Mouse (Mus musculus) cerebellum, adult 9-11 months (tissue): ENCODE measurements around the gene Cep19.

Source experiments
- DNase-seq: peaks from one replicate; pipeline ENCODE4 v3.0.0; 2022

Cep19 gene

DNA sequence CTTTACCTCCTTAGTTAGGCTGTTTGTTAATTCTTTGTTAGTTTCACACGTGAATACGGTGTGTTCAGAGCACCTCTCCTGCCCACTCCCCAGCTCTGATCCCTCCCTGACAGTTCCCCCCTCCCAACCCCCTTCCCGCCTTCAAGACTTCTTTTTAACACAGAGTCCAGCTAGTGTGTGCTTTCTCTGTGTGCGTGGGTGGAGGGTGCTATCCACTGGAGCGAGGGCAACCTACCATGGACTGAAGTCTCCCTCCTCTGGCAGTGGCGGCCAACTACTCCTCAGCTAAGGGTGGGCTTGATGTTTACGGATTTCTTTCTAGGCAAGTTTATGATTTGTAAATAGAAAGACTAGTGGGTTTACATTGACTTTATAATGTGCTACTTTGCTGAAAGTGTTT, 8.6 kb downstream of the Cep19 start:
- DNase-seq = no peak

DNA sequence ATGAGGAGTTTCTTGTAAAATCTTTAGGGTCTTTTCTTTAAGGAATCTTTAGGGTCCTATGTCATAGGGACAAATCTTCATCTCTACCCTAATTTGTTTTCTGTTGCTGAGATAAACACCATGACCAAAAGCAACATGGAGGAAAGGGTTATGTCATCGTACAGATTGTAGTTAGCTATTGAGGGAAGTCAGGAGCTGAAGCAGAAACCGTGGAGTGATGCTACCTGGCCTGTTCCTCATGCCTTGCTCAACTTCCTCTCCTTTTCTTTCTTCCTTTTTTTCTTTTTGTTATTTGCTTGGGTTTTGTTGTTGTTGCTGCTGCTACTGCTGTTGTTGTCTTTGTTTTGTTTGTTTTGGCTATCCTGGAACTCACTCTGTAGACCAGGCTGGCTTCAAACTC, 9.0 kb downstream of the Cep19 start:
- no peak for DNase-seq

DNA sequence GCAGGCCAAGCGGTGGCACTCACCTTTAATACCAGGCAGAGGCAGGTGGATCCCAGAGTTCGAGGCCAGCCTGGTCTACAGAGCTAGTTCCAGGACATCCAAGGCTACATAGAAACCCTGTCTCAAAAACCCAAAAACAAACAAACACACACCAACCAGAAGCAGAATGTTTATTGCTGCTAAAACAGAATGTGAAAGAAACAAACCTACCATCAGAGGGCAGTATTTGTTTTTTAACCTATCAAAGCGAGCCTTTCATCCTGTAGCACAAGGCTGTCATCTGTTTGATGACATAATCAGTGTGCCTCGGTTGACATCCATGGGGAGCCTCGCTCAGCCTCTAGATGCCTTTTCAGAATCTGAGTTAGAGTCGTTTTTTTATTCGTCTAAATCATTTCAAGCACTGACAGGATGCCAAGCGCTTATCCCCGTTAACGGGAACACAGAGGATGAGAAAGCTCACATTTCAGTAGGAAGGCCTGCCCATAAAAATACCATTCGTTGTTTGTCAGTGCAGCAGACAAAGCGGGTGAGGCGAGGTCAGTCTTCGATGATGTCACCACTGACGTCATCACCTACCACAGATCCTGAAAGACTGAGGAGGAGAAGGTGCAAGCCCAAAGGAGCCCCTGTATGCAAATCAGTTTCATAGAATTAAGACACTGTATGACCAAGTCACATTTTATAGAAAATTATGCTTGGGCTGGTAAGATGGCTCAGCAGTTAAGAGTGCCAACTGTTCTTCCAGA, 11.5 kb downstream of the Cep19 start:
- DNase-seq = no peak

DNA sequence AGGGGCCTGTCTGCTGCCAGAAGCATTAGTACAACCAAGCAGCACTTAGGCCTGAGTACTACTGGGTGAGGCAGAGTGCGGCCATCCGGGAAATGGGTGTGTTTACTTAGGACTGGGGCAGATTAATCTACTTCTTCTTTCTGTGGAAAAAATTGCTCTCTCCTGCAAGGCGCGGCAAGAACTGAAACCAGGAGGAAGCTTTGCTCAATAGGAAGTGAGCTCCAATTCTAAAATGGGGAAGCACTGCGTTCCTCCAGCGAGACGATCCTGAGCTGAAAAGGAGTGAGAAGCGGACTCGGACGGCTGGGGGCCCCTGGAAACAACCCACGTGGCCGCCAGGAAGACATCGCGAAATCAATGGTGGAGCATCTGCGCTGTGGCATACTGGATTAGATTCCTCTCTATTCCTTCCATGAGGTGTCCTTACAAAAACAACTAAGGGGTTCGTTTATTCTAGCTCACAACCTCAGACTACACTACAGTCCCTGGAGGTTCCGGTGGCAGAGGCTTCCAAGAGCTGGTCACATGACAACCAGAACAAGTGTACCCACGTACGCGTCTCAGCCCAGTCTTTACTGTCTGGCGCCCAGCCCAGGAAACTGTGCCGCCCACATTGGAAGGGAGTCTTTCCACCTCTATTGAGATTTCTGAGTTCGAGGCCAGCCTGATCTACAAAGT, 14.1 kb downstream of the Cep19 start:
- no peak for DNase-seq

DNA sequence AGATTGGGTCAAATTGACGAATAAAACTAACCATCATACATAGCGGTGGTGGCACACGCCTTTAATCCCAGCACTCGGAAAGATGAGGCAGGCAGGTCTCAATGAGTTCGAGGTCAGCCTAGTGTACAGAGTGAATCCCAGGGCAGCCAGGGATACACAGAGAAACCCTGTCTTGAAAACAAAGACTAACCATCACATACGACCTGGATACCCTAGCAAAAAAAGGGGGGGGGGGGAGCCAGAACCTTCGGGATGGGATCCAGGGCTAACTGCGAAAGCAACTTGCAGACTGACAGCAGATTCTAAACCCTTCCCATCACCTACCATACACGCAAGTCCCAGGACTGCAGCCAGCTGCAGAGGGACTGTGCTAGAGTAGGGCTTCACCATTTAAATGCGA, 14.8 kb downstream of the Cep19 start:
- no peak for DNase-seq

DNA sequence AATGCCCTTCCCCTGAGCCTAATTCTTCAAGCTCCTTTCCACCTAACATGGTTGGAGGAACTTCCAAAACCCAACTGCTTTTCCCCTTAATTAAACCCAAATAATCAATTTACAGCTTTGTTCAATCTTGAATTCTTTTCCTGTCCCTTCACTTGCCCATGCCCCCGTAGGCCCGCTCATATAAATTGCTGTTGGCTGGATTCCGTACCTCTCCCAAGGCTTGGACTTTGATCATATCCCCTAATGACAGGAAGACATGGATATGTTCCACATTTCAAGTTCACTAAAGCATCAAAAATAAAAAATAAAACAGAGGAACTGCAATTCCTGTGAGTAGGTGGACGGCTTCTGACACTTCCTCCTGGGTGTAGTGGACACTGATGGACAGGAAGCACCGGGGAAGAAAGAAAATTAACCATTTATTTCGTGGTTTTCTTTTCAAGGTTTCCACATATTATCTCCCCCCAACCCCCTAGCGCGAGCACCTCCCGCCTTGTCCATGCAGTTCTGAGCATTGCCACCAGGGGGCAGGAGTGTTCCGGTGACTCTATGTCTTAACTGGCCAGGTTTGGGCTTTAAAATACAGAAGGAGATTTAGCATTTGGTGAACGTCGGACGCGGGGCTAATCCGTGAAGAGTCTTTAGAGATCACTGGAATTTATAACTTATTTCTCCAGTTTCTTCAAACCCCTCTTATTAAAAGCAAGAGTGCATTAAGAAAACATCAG, 15.5 kb downstream of the Cep19 start:
- DNase-seq = peak; percentile 71

DNA sequence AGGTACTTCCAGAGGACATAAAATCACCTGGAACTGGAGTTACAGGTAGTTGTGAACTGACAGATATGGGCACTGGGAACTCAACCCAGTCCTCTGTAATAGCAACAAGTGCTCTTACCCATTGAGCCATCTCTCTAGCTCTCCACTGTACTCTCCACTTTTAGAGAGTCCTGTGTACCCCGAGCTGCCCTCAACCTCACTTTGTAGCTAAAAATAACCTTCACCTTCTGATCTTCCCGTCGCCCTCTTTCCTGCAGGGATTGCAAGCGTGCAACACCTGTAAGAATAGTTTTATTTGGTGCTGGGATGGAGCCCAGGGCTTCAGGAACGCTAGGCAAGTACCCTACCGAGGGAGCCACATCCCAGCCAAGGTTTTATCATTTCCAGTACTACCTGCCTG, 16.2 kb downstream of the Cep19 start:
- DNase-seq = no peak

DNA sequence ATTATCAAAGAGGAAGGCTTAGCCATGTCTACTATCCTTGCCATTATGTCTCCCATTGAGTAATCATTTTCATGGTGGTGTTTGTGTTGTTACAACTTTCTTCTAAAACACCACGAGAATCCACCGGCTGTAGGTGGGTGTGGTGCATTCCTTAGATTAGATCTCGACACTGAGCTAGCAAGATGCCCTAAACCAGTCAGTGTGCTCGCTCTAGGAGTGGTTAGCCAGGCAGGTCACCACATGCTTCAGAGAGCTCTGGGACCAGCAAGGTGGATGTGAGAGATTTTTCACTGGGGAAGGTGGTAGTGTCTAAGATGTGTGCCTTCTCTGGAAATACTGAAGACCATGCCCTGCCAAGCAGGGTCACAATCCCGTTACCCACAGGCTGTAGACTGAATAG, 16.6 kb downstream of the Cep19 start:
- no peak for DNase-seq

DNA sequence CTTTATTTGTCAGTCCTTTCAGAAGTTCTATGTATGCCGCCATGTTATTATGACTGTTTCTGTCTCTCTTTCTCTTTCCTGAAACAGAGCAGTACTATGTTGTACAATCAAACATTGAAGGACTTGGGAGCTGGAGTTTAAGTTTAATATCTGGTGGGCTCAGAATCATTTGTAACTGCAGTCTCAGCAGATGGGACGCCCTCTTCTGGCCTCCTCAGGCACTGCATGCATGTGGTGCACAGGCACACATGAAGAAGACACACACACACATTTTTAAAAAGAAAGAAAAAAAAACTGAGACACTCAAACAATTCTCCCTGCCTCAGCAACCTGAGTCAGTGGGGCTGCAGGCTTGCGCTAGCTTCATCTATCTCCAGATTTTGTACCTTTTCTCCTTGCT, 20.9 kb downstream of the Cep19 start:
- no peak for DNase-seq

DNA sequence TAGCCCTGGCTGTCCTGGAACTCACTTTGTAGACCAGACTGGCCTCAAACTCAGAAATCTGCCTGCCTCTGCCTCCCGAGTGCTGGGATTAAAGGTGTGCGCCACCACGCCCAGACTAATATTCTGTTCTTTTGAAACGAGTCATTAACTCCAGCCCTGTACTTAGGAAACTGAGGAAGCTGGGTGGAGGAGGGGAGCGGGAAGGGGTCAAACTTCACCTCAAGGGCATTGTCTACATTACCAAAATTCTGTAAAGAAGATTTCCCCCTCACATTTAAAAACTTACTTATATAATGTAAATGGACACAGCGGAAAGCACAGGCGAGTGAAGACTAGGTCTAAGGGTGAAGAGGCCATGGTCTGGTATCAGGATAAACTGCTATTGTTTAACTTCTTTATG, 24.4 kb downstream of the Cep19 start:
- DNase-seq = no peak

DNA sequence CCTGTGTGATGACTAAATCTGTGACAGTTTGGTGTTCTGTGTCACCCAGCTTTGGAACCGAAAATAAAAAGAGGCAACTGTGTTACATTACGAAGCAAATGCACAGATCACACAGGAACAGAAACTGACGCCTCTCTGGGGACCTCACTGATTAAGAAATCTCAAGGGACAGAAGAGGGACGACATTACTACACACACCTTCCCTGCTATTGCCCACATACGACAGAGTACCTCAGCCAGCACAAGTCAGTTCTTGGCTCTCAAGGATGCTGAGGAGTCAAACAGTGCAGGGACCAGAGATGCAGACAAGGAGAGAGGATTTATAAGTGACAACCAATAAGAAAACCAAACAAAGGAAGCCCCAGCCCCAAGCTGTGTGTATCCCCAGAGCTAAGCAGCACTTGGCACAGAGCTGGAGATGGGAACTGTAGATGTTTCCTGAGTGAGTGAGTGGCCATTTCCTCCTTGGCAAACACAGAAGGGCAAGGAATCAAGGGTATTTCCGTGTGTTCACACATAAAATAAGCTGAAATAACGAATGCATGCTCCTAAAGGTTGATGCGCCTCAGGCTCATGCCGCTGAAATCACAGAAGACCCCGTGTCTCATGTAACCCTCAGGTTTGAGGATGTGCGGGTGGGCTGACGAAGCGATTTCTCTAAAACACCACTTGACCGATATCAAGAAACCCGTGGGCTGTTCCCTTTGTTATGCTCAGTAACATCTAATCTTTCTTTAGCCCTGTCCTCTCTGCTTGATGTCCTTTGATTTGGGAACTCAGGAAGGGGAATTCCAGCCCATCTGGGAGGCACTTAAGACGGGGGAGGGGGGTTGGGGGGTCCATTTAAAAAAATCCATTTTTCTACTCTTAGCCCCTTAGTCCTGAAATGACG, 25.1 kb downstream of the Cep19 start:
- no peak for DNase-seq

DNA sequence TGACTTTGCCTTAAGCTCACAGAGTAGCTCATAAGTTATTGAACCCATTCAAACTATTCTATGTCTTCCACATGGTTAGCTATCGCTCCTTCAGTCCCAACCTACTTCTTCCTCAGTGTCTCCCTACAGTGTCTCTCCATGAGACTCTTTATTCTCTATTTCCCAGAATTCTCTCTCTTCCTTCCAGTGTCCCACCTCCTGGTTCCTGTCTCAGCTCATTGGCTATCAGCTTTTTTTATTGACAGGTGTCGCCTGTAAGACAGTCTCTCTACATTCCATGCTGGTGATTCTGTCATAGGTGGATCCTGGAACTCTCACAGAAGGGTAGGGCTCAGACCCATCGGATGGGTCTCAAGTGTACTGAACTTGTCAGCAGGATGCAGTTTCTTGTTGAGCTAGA, 25.8 kb downstream of the Cep19 start:
- DNase-seq = no peak

DNA sequence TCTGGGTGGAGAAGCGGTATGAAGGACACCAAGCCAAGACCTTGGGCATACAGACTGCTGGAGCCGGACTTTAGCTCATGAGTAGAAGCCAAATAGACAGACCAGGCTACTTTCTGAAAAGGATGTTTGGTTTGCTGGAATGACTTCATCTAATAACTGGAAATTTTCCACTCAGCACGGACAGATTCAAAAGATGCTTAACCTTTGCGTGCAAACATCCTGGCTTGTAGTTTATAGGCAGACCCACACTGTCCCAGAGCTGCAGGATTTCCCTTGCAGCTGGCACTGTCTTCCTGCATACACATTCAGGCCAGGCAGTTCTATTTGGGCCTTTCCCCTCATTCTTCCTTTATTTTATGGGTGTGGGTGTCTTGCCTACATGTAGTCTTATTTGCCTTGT, 27.4 kb downstream of the Cep19 start:
- no peak for DNase-seq

DNA sequence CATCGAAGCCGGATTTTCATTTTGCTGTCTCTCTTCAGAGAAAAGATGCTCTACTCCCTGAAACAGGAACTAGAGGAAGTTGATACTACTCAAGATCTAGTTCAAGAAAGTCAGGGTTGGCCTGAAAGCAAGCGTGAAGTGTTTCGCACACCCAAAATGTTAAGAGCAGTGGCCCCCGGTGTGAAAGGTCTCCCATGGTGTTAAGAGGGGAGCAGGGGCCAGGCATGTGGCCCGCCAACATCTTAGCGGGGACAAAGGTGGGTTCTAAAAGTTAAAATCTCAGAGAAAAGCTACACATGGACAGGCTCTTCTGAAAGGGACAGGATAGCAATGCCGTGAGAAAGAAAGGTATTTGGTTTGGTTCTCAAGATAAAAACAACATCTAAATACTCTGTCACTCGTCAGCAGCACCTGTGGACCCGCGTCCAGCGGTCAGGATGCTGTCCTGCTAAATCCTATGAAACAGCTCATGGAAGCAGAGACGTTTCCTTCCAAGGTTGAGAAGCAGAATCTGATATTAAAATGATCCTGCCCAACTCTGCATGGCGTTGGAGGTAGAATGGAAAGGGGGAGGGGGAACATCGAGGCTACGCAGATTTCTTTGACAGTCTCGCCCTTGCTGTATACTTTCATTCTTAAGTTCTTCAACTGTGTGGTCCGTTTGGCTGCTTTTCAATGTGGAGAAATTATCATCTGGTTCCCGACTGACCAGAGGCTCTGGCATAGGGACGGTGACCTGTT, 30.0 kb downstream of the Cep19 start:
- no peak for DNase-seq

DNA sequence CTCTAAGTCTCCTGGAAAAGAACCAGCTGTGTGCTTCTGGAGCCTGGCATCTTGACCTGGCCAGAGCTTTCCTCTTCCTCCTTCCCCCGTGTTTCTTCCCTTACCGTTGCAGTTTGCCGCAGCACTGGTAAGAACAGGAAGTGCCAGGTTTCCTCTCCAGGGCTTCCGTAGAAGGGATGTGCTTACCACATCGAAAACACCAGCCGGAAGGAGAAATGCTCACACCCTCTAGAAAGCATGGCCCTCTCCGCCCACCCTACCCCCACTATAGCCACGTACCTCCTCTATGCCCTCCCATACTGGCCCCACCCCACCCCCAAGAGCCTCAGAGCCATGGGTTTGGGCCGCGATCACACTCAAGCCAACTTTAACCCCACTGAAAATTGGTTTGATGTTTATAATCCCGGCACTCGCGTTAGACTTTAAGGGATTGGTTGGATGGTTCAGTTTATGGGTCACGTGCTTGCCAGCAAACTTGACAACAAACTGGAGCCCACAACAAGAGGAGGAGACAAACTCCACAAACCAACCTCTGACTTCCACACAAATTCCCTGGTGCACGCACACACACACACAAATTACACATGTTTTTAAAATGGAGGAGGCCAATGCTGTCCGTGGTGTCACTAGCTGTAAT, 30.7 kb downstream of the Cep19 start:
- DNase-seq = no peak

DNA sequence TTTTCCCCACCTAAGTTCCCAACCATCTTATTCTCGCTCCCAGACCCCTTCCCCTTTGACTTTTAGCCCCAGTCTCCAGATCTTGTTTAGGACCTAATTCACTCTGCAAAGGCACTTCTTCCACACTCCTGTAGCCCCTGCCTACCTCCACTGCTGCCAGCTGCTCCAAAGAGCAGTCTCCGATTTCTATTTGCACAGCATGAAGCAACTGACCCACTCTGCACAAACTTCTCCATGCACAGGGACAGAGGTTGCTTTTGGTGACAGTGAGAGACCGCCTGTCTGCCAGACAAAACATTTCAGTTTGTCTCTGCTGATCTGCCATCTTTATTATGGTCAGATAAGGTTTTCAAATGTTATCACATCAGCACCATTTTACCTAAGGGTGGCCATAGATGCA, 33.5 kb downstream of the Cep19 start:
- no peak for DNase-seq

DNA sequence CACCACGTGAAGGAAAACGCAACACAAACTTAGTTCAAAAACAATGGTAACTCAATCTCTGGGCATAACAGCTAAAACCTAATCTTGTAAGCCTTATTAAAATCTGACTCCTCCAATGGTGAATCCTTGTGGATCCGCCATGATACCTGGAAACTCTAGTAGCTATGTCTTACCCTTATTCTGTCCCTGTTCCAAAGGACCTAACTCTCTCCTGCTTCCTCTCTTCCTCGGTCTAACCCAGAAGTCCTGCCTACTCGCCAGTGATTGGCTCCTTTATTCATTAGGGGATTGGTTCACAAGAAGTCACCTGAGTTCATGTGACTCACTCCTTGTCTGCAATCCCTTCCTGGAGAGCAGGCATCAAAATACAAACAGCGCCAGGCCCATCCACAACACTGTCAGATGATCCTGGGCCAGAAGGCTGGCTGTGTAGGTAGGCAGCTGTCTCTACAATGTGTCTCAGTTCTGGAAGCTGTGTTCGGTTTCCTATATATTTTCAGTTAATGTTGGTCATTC, 36.3 kb downstream of the Cep19 start:
- DNase-seq = no peak

DNA sequence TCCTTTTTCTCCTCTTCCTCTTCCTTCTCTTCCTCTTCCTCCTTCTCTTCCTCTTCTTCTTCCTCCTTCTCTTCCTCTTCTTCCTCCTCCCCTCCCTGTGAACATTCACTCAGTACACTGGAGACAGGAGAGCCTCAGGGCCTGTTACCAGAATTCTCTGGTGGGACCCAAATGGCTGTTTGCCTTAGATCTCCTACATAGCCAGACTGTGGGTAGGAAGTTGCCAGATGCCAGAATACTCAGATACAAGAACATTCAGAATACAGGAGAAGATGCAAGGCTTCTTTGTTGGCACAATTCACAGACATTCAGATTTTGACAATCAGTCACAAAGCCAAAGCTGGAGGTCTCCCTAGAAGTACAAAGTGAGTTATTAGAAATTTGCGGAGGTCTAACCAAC, 39.4 kb downstream of the Cep19 start:
- no peak for DNase-seq

DNA sequence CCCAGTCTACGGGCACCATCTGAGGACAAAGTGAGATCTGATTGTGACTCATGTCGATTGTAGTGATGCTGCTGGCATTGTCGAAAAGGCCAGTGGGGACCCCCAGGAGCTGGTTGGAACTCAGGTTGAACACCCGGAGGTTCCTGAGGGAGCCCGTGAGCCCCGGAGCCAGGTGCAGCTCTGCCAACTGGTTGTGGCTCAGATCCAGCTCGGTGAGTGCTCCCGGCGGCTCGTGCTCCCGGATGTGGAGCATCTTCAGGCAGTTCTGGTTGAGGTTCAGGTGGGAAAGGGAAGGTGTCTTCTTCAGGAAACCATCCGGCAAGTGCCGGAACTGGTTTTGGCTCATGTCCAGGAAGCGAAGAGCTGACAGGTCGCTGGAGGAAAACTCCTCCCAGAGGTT, 44.2 kb downstream of the Cep19 start:
- peak; percentile 59 for DNase-seq

DNA sequence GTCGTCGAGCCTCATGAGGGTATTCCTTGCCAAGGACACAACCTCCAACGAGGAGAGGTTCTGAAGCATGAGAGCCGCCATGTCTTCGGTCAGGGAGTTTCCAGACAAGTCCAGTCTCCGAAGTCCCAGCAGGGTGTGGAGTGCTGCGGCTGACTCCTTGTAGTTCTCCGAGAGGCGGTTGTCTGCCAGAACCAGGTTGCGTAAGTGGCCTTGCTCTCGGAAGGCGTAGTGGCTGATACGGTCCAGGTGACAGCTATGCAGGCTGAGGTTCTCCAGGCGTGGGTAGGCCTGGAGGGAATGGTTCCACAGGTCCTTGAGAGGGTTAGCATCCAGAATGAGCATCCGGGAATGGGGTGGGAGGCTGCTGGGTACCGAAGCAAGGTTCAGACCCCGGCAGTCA, 45.0 kb downstream of the Cep19 start:
- peak; percentile 28 for DNase-seq

DNA sequence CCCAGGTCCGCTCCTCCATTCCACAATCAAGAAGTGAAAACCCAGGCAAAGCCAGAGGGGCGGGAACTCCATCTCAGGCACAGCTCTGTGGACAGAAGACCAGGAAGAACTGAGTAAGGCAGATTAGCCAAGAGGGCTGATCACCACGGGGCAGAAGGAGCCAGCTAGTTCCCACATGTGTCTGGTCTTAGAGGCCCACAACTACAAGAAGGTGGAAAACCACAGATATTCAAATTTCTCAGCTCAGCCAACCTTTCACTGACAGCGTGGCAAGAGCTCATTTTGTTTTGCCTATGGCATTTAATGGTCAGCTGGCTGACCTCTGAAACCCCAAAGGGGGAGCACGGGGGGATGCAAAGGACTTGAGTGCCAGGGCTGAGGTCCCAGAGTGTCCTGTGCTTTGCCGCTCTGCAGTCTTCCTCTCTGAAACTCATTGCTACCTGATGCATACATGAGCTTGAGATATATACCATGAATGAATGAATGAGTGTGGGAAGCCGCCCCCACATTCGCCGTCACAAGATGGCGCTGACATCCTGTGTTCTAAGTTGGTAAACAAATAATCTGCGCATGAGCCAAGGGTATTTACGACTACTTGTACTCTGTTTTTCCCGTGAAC, 48.1 kb downstream of the Cep19 start:
- peak; percentile 62 for DNase-seq
